Mouse (Mus musculus): Measurements from ENCODE around the gene Fbxw4. TPM values are rescaled to one million over a fixed set of nuclear protein-coding genes. Genes with fewer than 3 reads are reported as not detected.
"Not testable (repeated sequence)": the region's sequence is repeated elsewhere in the genome, so short reads cannot be mapped to it uniquely, and the experiment has no call there.

Fbxw4 gene
- polyA plus RNA-seq, 1 experiment, result 42.0 TPM

DNA sequence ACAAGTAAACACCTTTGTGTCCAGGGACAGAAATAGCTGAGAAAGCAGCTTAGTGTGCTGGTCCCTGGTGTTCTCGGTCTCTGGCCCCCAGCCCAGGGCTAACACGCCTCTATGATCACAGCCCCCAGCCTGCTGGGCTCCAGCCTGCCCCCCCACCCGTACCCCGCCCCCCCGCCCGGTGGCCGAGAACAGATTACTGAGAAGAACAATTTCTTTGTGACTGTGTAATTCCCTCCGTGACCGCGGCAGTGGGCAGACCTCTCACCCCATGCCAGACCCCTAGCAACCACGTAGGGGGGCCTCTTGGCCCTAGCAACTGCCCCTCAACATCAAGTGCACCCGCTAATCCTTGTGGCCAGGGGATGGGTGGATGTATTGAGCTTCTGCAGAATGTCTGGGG is 79.9 kb downstream of the Fbxw4 start:
- no peak for DNase-seq (ENCODE audit: low spot score)

DNA sequence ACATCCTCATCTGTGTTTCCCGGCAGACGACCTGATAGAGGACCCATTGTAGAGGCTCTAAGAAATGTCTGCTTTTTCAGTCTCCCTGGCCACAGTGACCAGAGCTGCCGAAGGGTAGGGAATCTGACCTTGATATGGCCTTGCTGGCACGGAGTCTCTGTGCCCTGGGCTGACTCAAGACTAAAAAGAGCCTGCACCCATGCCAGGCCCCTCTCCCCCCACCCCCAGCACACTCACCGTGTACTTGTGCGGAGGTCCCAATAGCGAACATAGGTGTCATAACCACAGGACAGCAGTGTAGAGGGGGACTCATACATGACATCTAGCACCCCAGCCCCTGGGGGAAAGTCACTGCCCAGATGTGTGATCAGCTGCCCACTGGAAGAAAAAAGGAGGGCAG is 80.7 kb downstream of the Fbxw4 start:
- no peak for DNase-seq (ENCODE audit: low spot score)

DNA sequence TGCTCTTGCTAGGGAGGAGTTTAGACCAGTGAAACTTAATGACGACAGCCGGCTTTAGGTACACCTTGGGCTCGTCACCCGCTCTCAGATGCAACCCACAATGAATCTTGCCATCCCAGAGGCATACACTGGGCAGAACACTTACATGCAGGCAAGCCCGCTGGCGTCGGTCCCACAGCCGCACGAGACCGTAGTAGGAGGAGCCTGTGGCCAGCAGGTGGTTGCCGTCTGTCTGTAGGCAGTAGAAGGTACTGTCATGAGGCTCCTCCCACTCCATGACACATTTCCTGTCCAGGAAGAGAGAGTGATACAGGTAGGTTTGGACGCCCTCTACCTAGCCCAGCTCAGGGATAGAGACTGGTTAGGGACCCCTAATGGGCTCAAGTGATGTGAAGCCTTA is 81.1 kb downstream of the Fbxw4 start:
- DNase-seq (ENCODE audit: low spot score), result no peak

DNA sequence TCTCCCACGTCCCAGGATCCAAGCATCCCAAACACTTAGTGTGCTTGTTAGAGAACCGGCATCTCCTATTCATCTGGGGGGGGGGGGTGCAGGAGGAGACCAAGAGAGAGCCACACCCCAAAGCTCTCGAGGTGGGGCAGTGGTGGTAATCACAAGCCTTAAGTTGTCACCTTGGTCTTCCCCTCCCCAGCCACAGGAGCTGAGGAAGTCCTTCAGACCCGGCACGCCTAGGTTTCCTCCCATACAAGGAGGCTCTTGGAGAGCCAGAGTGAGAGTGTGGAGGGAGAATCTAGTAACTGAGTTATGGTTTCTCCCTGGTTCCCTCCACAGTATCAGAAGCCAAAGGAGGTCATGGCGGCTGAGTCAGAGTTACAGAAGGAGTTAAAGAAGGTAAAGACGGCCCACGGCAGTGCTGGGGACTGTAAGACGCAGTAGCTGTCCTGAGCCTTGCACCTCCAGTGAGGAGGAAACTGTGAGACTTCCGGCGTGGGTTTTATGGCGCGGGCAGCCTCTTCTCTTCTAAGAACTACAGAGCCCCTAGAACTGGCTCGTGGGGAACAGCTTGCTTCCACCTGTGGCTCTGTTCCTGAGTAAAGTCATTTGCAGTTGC is 82.9 kb downstream of the Fbxw4 start:
- no peak for DNase-seq (ENCODE audit: low spot score)

DNA sequence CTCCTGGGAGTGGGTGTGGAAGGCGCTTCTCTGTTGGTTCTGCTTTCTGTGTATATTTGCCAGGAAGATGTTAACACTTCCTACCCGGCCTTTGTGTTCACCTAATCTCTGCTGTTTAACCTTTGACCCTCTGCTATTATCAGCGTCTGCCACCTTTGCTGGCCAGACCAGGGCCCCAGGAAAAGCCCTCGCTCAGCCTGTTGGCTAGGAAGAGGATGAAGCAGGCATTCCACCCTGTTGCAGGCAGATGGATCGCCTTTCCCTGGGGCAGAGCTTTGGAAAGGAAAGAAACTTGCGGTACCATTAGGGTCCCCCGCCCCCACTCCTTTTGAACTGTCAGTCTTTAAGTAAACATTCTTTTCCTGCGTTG is 84.5 kb downstream of the Fbxw4 start:
- DNase-seq (ENCODE audit: low spot score), result no peak

DNA sequence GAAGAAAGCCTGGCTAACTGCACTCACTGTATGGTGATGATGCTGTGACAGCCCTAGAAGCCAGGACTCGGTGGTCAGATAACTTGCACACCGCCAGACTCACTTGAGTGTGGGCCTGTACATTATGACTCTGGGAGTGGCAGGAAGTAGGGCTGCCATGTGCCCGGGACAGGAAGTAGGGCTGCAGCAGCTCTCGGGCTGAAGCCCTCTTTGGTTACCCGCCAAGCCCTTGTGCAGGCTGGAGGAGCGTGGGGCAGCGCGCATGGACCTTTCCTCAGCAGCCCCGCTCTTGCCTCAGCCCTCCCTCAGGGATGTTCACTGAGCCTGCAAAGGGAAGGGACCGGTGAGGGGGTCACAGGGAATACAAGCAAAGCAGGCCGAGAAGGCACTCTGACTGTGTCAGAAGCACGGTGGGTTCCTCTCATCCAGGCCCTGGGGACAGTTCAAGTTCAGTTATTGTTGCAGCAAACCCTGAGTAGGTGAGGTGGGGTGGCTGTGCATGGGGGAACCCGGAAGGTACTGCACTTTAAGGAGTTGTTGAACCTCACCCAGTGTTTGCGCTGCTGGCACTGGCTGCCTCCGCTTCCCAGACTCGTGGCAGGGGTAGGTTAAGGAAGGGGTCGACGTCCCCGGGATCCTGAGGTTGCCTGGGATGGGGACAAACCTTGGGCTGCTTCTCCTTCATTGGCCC is 85.0 kb downstream of the Fbxw4 start:
- DNase-seq (ENCODE audit: low spot score), result no peak

DNA sequence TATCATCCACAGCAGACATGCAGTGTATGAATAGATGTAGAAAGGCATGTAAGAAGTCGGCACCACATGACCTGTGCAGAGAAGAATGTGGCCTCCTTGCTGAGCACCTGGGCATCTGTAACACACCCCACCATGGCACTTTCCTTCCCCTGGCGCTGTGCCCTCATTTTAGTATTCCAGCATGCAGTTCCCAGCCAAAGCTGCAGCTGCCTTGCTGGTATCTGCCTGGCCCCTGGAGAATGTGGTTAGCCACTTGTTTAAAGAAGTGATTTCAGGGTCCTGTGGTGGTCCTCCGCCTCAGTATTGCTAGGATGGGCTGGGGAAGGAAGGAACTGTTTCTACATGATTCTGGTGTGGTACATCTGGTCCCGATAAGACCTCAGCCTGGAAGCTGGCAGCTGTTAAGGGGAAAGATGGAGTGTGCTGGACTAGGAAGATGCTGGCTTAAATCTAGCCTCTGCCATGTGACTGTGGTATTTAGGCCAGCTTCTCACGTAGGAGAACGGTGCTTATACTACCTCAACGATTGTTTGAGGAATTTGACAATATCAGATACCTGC is 85.7 kb downstream of the Fbxw4 start:
- no peak for DNase-seq (ENCODE audit: low spot score)

DNA sequence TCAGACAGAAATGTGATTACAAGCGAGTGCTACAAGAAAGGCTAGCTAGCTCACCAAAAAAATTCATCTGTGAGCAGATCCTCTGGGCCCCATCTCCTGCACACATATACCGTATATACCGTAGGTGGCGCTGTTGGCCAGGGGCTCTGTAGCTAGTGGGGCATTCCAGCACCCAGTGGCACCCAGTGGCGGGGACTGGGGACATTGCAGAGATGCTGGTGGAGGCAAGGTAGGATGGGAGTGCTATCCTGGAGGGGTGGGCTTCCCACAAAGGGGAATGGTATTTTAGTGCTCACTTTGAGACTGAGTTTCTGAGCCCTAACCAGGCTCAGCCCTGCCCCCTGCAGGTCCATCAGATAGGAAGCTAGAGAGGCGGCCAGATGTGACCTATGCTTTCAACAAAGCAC is 86.2 kb downstream of the Fbxw4 start:
- peak; percentile 59 for DNase-seq (ENCODE audit: low spot score)

DNA sequence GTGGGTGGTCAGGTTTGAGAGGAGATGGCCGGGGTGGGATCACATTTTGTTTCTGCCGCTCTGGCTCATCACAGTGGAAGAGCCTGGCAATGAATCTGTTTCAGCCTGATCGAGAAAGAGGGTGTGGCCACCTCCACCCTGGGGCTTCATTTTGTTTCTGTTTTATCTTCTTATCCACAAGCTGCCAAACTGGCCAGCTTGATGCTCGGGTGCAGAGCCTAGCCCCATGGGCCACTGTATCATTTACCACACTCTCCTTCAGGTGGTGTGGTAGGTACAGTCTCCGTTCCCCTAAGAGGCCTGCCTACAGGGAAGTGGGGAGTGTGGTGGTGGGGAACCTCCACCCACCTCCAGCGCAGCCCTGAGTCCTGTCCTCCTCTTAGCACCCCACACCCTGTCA is 87.1 kb downstream of the Fbxw4 start:
- DNase-seq (ENCODE audit: low spot score), result no peak

DNA sequence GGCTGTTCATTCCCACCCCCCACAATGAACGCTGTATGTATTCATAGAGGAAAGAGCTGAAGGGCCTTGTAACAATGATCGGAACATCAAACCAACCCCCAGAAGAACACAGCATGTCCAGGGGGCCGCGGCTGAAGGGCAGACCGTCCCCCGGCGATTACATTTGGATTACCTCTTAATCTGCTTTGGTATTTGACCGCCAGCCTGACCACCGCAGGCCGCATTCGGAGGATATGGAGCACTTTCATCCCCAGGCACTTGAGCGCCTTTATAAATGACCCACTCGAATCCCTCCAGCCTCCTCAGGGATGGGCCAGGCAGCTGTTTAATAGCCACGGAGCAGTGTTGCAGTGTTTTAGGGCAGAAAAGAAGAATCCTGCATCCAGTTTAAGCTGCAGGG is 92.7 kb downstream of the Fbxw4 start:
- no peak for DNase-seq (ENCODE audit: low spot score)

DNA sequence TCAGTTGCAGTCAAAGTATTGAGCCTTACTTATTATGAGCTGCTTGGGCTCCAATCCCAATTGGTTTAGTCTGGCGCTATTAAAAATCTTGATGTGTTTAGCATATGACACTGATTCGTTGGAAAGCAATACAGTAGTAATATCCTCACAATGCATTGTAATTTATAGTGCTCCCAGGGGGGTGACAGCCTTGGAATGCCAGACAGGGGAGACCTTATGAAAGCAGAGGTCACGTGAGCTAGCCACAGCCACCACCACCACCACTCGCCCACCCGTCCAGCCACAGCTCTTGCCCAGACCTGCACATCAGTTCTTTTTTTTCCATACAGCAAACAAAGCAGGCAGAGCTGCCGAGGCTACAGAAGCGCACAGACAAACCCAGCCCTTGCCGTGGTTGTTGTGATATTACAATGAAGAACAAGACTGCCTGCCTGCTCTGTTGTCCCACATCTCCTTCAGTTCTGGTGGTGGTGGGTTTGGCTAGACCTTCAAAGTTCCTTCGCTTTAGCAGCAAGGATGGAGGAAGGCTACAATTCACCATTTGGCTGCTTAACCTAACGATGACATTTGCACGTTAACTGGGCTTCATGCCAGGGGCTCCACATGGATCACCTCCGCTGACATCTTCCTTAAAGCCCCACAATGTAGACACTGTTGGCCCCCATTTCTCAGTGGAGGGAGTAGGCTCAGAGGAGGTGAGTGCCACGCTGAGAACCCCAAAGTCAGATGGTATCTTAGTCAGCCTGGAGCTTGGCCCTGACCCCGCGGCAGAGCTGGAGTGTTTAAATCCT is 94.0 kb downstream of the Fbxw4 start:
- no peak for DNase-seq (ENCODE audit: low spot score)

DNA sequence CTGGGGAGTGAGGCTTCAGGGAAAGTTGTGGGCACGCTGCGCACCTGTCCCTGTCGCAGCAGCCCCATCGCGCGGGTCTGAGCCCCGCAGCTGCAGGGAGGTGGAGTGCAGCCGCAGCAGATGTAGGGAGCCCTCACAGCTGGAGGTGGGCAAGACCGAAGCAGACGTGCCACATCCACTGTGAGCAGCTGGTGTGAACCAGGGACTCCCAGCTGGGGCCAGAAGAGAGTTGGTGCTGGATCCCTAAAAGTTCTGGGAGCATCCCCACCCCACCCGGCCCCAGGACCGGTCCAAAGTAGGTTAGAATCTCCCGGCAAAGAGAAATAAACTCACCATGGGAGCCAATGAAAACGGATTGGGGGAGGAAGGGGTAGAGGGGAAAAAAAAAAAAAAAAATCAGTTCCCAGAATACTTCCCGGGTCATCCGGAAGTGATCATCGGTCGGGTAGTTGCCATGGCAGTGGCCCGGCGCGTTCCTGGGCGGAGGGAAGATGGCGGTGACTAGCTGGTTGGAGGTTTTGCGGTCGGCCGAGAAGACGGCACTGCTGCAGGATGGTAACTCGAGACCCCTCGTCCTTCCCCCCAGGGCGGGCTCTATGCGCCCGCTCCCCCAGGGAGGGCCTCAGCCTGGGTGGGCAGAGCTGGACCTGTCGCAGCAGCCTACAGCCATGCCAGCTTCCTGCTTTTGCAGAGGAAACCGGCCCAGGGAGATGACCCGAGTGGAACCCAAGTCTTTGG is 99.8 kb downstream of the Fbxw4 start, which contains the start of the genes Poll and Gm17018:
TSS of gene Poll (minus strand) at position 379 of the 738 bp plus-strand sequence.
TSS of gene Gm17018 (plus strand) at position 463 of the 738 bp plus-strand sequence.
- peak; percentile 64 for DNase-seq (ENCODE audit: low spot score)

DNA sequence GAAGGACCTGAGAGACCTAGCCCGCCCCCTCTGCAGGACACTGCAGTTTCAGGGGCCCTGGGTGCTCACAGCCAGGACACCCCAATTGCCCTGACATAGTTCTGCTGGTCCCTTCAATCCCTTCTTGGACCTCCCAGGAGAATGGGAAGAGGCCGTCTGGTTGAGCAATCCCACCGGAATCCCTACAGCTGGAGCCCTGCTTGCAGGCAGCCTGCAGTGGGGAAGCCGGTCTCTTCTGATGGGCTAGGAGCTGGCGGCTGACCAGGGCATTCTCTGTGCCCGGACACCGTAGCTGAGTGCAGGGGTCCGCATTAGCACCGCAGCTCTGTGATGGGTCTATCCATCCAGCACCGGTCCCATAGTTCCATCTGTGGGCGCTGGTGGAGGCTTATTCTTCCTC is 106.0 kb downstream of the Fbxw4 start:
- DNase-seq (ENCODE audit: low spot score), result no peak

DNA sequence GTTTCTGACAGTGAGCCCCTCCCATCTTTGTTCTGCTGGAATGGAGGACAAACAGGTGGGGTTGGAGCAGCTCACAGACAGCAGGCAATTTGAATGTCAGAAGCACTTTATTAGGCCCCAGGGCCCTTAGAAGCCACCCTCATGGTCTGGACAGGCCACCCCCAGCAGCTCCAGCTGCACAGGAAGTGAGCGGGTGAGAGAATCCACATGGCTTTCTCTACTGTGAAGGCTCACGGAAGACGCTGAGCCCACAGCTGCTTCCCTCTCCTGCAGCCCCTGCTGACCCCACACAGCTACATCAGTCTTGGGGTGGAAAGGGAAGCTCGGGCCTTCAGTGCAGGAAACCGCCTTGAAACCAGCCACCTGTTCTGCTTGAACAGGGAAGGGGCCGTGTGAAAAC is 107.9 kb downstream of the Fbxw4 start:
- no peak for DNase-seq (ENCODE audit: low spot score)

DNA sequence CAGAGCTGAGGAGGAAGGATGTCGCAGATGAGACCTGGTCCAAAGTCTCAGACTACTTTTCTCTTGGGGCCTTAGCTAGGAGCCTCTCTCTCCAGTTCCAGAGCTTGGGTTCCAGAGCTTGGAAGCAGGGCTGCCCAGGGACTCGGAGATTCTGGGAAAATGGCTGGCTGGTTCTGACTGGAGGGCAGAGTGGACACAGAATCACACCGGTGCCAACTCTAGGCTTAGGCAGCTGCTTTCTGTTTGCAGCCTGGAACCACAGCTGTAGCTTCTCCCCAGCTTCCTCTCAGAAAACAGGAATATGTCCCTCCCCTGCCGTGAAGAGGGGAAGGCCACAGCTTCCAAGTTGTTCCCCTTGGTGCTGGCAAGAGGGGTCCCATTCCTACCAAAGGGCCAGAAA is 110.2 kb downstream of the Fbxw4 start:
- DNase-seq (ENCODE audit: low spot score), result no peak

DNA sequence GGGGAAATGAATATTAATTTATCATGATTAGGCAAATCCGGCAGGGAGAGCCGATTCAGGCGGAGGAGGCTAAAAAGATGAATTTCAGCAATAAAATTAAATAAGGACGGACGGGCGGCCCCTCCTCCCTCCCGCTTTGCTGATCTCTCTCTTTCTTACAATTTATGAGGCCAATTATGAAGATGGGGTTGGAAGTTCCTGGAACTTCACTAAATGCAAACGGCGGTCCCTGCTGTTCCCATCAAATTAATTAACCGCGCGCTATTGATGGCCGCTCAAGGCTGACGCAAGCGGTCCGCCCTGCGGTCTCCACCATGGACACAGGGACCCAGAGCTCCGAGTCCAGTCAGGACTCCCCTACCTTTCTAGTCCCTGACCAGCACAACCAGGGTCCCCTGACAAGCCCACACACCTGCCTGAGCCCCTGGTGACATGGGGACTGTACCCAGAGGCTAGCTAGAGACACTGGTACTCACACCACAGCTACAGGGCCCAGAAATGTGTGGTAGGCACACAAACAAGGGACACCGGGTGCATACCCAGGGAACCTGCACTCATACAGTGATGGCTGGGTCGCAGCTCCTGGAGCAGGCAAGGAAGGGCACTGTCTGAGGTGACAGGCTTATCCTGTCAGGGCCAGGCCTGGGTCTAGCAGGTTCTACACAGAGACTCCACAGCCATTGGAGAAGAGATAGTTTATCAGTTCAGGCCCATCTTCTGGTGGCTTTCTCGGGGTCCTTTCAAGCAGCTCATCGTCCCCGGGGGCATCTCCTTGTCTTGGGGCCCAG is 110.8 kb downstream of the Fbxw4 start:
- DNase-seq (ENCODE audit: low spot score), result no peak

DNA sequence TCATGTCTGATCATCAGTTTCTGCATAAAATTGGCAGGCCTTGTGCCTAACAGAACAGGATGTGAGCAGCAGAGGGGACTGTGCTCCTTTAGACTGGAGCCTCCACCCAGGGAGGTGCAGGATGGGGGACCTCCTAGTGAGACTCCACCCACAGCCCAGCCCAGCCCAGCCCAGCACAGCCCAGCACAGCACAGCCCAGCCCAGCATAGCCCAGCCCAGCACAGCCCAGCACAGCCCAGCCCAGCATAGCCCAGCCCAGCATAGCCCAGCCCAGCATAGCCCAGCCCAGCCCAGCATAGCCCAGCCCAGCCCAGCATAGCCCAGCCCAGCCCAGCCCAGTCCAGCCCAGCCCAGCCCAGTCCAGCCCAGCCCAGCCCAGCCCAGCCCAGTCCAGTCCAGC is 111.9 kb downstream of the Fbxw4 start:
- not testable (repeated sequence) for DNase-seq (ENCODE audit: low spot score)

DNA sequence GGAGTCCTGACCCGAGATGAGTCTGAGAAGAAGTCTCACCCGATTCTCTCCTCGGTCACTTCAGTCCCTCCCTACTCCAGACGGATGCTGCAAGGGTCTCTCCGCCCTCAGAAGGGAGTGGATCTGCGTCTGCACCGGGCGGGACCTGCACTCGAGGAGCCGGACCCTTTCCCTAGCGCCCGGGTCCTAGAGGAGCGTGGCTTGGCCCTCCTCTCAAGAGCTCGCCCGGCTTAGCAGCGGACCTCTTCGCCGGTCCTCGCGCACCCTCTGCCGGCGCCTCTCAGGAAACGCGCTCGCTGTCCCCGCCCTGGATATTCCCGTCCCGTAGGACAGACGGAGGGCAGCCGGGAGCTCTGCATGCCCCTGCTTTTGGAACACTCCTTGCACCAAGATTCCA is 115.2 kb downstream of the Fbxw4 start:
- DNase-seq (ENCODE audit: low spot score), result peak; percentile 66

DNA sequence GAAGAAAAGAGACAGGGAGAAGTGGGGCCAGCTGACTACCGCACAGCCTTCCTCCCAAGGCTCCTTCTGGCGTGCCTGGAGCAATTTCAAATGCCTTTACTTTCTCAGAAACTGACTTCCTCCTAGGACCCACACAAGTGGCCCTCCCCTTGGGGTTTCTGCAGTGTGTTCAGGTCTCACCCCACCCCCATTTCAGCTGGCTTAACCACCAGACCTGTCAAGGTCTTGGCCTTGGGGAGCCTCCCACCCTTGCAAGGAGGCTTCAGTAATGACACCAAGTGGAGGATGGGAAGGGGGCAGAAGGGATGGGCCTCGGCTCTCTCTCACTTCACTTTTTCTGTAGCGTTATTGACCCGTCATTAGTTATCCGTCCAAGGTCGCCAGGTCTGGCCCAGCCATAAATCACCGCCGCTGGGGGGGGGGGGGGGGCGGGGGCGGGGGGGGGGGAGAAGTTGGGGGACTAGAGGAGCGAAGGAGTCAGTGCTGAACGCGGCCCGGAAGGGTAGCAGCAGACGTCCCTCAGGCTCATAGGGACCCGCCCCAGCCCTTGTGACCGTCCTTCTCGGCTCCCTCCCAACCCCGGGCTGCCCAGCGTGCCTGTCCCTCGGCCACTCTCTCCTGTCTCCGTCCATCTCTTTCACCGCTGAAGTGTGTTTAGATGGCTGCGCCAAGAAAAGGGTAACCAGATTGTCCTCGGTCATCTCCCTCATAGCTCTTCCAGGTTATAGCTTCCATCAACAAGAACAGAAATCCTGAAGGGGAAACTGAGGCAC is 115.8 kb downstream of the Fbxw4 start:
- DNase-seq (ENCODE audit: low spot score), result no peak

DNA sequence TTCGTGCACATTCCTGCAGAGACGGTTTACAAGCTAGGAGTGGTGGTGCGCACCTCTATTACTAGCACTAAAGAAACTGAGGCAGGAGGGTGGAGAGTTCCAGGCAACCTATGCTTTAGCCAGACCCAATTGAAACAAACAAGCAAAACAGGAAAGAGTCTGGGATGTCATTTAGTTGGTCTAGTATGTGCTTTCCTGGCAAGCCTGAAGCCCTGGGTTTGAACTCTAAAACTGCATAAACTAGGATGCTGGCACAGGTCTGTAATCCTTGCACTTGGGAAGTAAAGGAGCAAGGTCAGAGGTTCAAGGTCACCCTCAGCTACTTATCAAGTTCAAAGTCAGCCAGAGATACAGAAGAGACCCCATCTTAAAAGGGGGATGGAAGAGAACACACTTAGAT is 118.1 kb downstream of the Fbxw4 start:
- no peak for DNase-seq (ENCODE audit: low spot score)
